Mouse (Mus musculus) C2C12 (cell line): ENCODE data around the gene Foxb1. TPM values are rescaled to one million over a fixed set of nuclear protein-coding genes. Genes with fewer than 3 reads are reported as not detected.

Experiments
- H3K27me3 ChIP-seq: one replicate; pipeline ENCODE4 v1.6.1; 2011; ENCODE audit not compliant: control insufficient read depth, insufficient read depth, insufficient read length
- H3K36me3 ChIP-seq: one replicate; pipeline ENCODE4 v1.6.1; 2011; ENCODE audit not compliant: control insufficient read depth, insufficient read depth
- H3K4me3 ChIP-seq: one replicate; pipeline ENCODE4 v1.5.1; 2011; ENCODE audit warnings: mild to moderate bottlenecking, control low read depth; ENCODE audit not compliant: poor library complexity, insufficient read depth, severe bottlenecking
- H3K79me2 ChIP-seq: one replicate; pipeline ENCODE4 v1.6.1; 2011; ENCODE audit not compliant: control insufficient read depth, insufficient read depth
- H3K79me3 ChIP-seq: one replicate; pipeline ENCODE4 v1.6.1; 2011; ENCODE audit warnings: low read depth, control low read depth
- H3ac ChIP-seq: one replicate; pipeline ENCODE3; 2011; ENCODE audit warnings: low read depth; ENCODE audit not compliant: control insufficient read depth, insufficient read length
- CEBPB ChIP-seq: IDR thresholded peaks from one replicate; pipeline ENCODE4 v1.6.1; 2011; ENCODE audit warnings: low read depth, mild to moderate bottlenecking, control low read depth, moderate library complexity
- CTCF ChIP-seq: IDR thresholded peaks from one replicate; pipeline ENCODE4 v1.5.1; 2011; ENCODE audit not compliant: control insufficient read depth, insufficient read depth, insufficient read length
- FOSL1 ChIP-seq: IDR thresholded peaks from one replicate; pipeline ENCODE4 v1.8.0; 2011; ENCODE audit warnings: mild to moderate bottlenecking, low read length; ENCODE audit not compliant: poor library complexity, insufficient read depth, severe bottlenecking
- MAX ChIP-seq: IDR thresholded peaks from one replicate; pipeline ENCODE4 v1.6.1; 2011; ENCODE audit warnings: mild to moderate bottlenecking, control low read depth
- MYOD1 ChIP-seq: IDR thresholded peaks from one replicate; pipeline ENCODE4 v1.6.1; 2011; ENCODE audit warnings: low read depth; ENCODE audit not compliant: control insufficient read depth, insufficient read length
- MYOG ChIP-seq: IDR thresholded peaks from one replicate; pipeline ENCODE4 v1.6.1; 2011; ENCODE audit not compliant: control insufficient read depth, insufficient read length; ENCODE audit errors: extremely low read depth
- USF1 ChIP-seq: IDR thresholded peaks from one replicate; pipeline ENCODE4 v1.6.1; 2011; ENCODE audit warnings: low read depth, mild to moderate bottlenecking, control low read depth, moderate library complexity
- polyA plus RNA-seq: library from polyadenylated mRNA; unstranded; fragments of >200 nt; fragmentation: generic; extraction: Trizol; gene quantifications from one replicate; pipeline ENCODE4 v1.2.1, GENCODE M21; 2012; ENCODE audit warnings: missing spikeins

The Foxb1 gene
- polyA plus RNA-seq, 1 experiment, result not detected

DNA sequence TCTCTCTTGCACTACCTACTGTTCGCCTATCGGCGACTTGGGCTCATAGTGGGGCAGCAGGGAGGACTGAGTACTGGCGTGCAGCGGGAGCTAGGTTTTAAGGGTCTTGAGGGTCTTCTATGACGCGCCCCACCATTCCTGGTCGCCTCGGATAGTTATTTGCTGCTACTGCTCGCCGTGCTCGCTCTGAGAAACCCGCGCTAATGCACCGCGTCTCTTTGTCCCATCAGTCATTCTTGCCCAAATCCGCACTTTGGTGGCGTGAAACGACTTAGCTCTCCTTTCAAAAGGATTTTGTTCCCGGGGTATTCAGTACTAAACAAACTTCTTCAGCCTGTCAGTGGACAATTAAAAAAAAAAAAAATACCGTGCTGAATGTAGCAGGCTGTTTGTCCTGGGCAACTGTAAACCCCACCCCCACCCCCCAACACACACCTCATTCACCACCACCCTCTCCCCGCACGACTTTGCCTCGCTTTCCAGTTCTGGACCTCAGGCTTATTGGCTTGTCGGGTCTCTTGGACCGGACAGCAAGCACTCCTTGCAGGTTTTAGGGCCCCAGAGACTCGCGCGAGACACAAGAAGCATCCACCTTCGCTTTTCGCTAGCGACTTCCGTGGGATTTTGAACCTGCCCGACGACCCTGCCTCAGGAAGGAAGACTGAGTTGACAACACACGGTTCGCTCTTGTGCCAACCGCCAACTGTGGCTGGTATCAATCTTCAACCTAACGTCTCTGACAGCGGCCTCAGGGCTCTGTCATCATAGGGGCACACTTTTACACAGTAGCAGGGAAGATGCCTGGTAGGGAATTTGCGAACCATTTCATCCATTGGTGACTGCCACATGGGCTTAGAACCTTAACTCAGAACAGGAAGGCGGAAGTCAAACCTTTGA is 4.1 kb upstream of the Foxb1 start:
- H3K36me3 ChIP-seq, result no peaks in the 10 kb centered on the region

DNA sequence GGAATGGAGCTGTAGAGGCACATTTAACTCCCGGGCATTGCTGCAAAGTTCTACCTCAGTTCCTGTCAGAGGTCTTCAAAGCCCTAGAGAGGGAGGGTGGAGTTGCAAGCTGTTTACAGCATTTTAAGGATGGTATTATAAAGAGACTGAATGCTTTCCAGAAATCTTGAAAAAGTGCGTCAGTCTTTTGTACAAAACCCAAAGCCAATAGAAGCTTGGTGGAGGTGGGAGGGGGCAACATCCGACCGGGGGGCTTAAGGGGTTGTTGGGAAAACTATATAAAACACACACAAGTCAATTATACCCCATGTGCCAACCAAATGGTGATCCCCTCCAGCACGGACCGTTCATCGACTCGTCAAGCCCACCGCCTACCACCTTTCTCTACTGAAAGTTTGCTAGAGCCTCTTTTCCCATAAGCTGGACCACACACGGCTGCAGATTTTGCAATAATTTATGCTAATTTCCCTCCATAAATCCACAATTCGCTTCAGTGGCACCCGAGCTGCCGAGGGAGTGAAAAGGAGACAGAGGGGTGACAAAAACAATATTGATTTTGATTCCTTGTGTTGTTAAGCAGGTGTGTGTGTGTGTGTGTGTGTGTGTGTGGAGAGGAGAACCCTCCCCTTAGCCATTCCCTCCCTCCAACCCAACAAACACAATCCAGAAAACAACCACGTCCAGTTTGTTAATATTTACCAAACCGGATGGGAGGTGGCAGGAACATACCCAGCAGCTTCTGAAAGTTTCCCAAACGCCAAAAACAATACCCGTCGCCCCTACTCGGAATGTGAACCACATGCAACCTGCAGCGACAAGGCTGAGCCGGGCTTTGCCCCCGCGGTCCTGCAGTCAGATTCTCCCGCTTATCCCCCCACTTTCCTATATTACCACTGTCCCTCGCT is 3.2 kb upstream of the Foxb1 start:
- Histone ChIP-seq H3K27me3 (peaks cover 82% of the 10 kb centered on the region), H3K36me3 (no peaks in the 10 kb centered on the region), H3ac (no peak overlapping the region), H3K79me3 (no peaks in the 10 kb centered on the region), H3K4me3 (no peak overlapping the region), H3K79me2 (no peaks in the 10 kb centered on the region)
- TF ChIP-seq MYOD1 (no peak), USF1 (no peak), CEBPB (no peak), MYOG (no peak), FOSL1 (no peak), CTCF (no peak), MAX (no peak)

More for the DNA sequence above, 4.1 kb upstream of the Foxb1 start:
- Histone ChIP-seq H3K4me3 (no peak overlapping the region), H3K79me3 (no peaks in the 10 kb centered on the region), H3K79me2 (no peaks in the 10 kb centered on the region), H3K27me3 (peaks cover 80% of the 10 kb centered on the region), H3ac (no peak overlapping the region)
- TF ChIP-seq CTCF (no peak), MYOD1 (no peak), MAX (no peak), CEBPB (no peak), FOSL1 (no peak), MYOG (no peak), USF1 (no peak)

DNA sequence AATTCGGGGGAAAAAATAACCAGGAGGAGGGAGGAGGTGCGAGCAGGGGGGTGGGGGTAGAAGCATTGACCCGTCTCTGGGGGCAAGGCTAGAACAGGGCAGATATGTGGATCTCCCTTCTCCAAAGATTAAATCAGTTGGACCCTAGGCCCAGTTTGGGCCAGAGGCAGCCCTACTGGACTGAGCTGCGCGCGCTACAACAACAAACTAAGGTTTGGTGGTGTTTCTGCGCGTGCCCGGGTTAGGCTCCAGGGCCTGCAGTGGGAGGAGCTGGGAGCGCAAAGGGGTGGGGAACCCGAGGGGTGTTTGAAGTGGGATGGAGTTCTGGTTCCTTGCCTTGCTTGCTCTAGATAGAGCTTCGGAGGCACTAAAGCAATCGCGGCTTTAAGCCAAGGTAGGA is 2.0 kb upstream of the Foxb1 start:
- H3K79me3 ChIP-seq, result no peaks in the 10 kb centered on the region
- peaks cover 81% of the 10 kb centered on the region for H3K27me3 ChIP-seq
- H3K36me3 ChIP-seq, result no peaks in the 10 kb centered on the region
- no peaks in the 10 kb centered on the region for H3K79me2 ChIP-seq
- TF ChIP-seq USF1 (no peak), MAX (no peak), CTCF (no peak)
- no peak overlapping the region for H3K4me3 ChIP-seq
- H3ac ChIP-seq, result no peak overlapping the region

DNA sequence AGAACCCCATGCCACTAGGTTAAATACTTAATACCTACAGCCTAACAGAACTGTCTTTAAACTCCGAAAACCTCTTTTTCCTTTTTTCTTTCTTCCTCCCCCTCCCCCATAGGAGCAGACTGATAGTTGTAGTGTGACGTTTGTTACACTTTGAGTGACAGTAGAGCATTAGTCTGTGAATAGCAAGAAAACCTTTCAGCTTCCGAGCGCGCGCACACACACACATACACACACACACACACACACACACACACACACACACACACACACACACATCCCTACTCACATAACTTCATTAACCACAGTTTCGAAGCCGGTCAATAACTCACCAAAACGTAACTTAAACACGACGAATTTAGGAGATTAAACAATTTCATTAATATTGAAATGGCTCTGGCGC is 1.5 kb upstream of the Foxb1 start:
- no peaks in the 10 kb centered on the region for H3K79me2 ChIP-seq
- no peaks in the 10 kb centered on the region for H3K79me3 ChIP-seq
- H3K27me3 ChIP-seq, result peaks cover 80% of the 10 kb centered on the region
- H3K4me3 ChIP-seq, result no peak overlapping the region
- H3K36me3 ChIP-seq, result no peaks in the 10 kb centered on the region
- no peak overlapping the region for H3ac ChIP-seq
- TF ChIP-seq CEBPB (no peak), CTCF (no peak), MAX (no peak), MYOD1 (no peak)

DNA sequence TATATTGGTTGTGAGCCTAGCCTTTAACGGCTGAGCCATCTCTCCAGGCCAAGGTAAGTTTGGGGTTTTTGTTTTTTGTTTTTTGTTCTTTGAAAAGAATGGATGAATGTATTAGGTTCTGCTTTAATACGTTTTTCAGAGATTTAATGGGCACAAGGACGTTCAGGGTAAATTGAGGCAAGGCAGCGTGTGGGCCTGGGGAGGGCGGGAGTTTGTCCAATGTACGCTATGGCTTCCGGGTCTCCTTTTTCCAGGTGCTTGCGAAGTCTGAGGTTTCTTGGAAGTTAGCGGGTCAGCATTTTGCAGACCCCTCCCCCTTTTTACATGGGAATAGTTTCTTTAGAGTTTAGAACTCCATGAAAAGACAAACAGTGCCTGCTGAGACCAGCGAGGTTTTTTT is 829 bp upstream of the Foxb1 start:
- Histone ChIP-seq H3ac (no peak overlapping the region), H3K4me3 (no peak overlapping the region), H3K27me3 (peaks cover 82% of the 10 kb centered on the region), H3K79me3 (no peaks in the 10 kb centered on the region), H3K36me3 (no peaks in the 10 kb centered on the region), H3K79me2 (no peaks in the 10 kb centered on the region)
- TF ChIP-seq CTCF, result no peak
- no peak for TF ChIP-seq MYOG
- no peak for TF ChIP-seq FOSL1
- no peak for TF ChIP-seq MYOD1
- TF ChIP-seq USF1, result no peak
- no peak for TF ChIP-seq CEBPB
- TF ChIP-seq MAX, result no peak
